Mouse (Mus musculus): ENCODE results near the gene Tmem132c.

DNA sequence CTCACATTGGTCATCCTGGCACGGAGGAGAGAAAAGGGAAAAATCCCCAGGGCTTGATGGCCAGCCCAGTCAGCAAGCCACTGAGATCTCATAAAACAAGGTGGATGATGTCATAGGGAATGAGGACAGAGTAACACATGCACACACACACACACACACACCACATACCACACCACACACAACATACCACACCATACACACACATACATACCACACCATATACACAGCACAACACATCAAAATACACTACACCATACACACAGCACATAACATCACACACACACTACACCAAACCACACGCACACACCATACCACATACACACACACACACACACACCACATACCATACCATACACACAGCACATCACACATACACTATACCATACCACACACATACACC lies 104.8 kb downstream of the Tmem132c start:
- TF ChIP-seq POLR2A (IDR thresholded peaks at IDR 0.05; ENCODE audit: insufficient read depth, low read depth, low read length) (no peak), CTCF (IDR thresholded peaks at IDR 0.05; ENCODE audit: insufficient read depth, low read depth, low read length) (no peak)

Measured in olfactory bulb, adult 2 months (tissue).